Mouse (Mus musculus): ENCODE measurements around the gene Plxnb2. TPM values are rescaled to one million over a fixed set of nuclear protein-coding genes. Genes with fewer than 3 reads are reported as not detected.
A peak's percentile ranks its signal among the peaks of the same experiment; 100 is the strongest.

The Plxnb2 gene
- polyA plus RNA-seq, 1 experiment from 2014 or later, result 27.2 TPM

DNA sequence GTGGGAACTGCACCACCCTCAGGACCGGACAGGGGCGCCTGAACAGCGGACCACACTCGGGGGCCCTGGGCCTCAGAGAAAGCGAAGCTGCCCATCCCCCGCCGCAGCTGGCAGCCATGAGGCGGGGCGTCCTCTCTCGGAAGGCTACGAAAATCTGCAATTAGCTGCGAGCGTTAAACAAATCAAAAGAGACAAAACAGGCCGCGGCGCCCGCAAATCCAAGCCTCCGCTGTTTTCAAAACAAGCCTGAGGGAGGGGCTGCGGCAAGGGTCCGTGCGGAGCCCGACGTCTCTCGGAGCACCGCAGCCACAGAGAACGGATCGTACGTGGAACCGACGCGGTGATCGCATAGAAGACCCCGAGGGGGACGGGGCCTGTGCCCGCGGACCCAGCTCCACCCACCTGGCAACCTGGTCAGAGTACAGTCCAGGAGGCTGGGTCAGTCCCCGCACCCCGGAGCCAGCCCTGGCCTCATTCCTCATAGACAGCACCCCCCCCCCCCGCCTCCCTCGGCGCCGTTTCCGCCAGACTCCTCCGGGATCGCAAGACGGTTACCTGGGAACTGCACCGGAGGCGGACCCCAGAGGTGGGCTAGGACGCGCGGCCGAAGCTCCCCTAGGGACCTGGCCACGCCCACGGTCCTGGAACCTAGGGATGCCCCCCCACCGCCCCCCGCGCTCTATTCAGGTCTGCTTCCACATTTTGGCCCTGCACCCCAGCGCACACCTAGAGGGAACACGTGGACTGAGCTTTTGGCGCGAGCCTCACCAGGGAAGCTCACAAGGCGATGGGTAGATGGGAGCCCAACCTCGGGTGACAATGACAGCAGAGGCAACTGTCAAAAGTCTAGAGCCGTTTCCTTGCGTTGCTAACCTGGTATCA lies 7.3 kb downstream of the Plxnb2 start:
- under 1% methylated on average over 56 of the region's 65 CpGs for WGBS (ENCODE audit: insufficient replicate concordance)
- DNase-seq, result peak; percentile 56
- Histone ChIP-seq H3K36me3 (replicated peaks; ENCODE audit: insufficient read depth, low read length) (no peaks in the 10 kb centered on the region; the same call in 1 of the 2 replicates), H3K4me2 (ENCODE audit: low read depth, low read length) (peak overlapping the region; percentile 91), H3K9me3 (ENCODE audit: low read length) (no peaks in the 10 kb centered on the region), H3K4me1 (ENCODE audit: insufficient read depth) (peaks cover 76% of the 10 kb centered on the region), H3K27ac (ENCODE audit: low read depth) (peak overlapping the region; percentile 84), H3K9ac (replicated peaks) (peak overlapping the region; percentile 70), H3K27me3 (ENCODE audit: insufficient read depth, low read length) (peaks cover 11% of the 10 kb centered on the region; the same call in 1 of the 2 replicates), H3K4me3 (ENCODE audit: low read depth, low read length) (peak overlapping the region; percentile 58)
- ATAC-seq, result peak; percentile 24; the same call in 1 of the 2 replicates
- TF ChIP-seq EP300 (IDR thresholded peaks at IDR 0.05; ENCODE audit: low read depth) (no peak), CTCF (IDR thresholded peaks at IDR 0.05; ENCODE audit: low read depth) (no peak)

DNA sequence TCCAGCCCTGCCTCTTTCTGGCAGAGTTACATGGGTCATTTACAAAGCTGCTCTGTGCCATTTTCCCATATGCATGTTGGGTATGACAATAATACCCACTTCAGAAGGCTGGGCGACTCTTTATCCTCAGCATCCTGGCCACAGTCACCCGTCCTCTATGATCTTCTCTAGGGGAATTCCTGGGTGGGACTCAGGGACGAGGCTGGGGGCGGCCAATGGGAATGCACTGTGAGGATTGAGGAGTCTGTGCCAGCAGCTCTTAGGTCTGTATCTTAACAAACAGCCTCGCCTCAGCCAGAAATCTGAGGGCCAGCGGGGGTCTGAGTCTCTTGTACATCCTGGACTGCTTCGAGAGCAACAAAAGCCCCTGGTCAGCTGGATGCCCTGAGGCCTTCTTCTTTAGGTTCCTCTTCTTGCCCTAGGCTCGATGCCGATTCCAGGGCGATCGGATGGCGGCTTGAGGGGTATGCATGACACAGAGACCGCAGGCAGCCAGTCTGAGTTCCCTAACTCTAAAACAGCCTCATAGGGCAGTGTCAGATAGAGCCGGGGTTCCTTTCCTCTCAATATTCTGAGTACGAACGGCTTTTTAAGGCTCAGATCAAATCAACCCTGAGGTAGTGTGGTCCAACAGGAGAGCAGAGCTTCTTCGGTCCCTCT lies 8.2 kb downstream of the Plxnb2 start:
- no peak for DNase-seq
- Histone ChIP-seq H3K4me1 (ENCODE audit: insufficient read depth) (peaks cover 68% of the 10 kb centered on the region), H3K4me3 (ENCODE audit: low read depth, low read length) (peak overlapping the region; percentile 58), H3K36me3 (replicated peaks; ENCODE audit: insufficient read depth, low read length) (peaks cover 4% of the 10 kb centered on the region), H3K4me2 (ENCODE audit: low read depth, low read length) (peak overlapping the region; percentile 91), H3K27me3 (ENCODE audit: insufficient read depth, low read length) (peaks cover 11% of the 10 kb centered on the region; the same call in 1 of the 2 replicates), H3K9ac (replicated peaks) (peak overlapping the region; percentile 70), H3K27ac (ENCODE audit: low read depth) (peak overlapping the region; percentile 84), H3K9me3 (ENCODE audit: low read length) (no peaks in the 10 kb centered on the region)
- TF ChIP-seq CTCF (IDR thresholded peaks at IDR 0.05; ENCODE audit: low read depth), result no peak
- TF ChIP-seq EP300 (IDR thresholded peaks at IDR 0.05; ENCODE audit: low read depth), result no peak
- no peak for ATAC-seq
- WGBS (ENCODE audit: insufficient replicate concordance), result 34% methylated on average over 17 of the region's 17 CpGs

DNA sequence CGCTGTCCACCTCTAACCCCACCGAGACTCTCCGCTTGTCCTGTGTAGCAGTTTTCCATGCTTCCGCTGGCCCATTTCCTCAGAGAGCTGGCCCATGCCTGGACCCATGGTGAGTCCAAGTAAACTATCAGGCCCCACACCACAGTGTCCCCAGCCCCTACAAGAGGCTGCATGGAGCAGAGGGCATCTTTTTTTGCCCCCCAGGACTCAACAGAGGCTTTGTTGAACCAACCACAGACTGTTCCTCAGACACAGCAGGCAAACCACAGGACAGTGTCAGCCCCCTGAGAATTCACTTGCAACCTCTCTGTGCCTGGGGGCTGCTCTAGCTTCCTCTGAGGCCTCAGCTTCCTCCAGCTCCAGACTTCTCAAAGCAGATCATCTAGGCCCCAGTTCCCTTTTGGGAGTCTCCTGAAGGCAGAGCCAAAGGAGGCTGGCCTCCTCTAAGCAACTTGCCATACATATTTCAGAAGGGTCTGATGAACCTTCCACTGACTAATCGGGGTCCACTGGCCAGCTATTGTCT lies 9.0 kb downstream of the Plxnb2 start:
- WGBS (ENCODE audit: insufficient replicate concordance), result 70% methylated on average over 5 of the region's 5 CpGs
- Histone ChIP-seq H3K9ac (replicated peaks) (no peak overlapping the region), H3K4me3 (ENCODE audit: low read depth, low read length) (no peak overlapping the region), H3K27me3 (ENCODE audit: insufficient read depth, low read length) (peaks cover 11% of the 10 kb centered on the region; the same call in 1 of the 2 replicates), H3K4me1 (ENCODE audit: insufficient read depth) (peaks cover 59% of the 10 kb centered on the region), H3K4me2 (ENCODE audit: low read depth, low read length) (peak overlapping the region; percentile 91; the same call in 1 of the 2 replicates), H3K36me3 (replicated peaks; ENCODE audit: insufficient read depth, low read length) (peaks cover 12% of the 10 kb centered on the region), H3K27ac (ENCODE audit: low read depth) (peak overlapping the region; percentile 29; the same call in 1 of the 2 replicates), H3K9me3 (ENCODE audit: low read length) (no peaks in the 10 kb centered on the region)
- no peak for DNase-seq
- no peak for TF ChIP-seq CTCF (IDR thresholded peaks at IDR 0.05; ENCODE audit: low read depth)
- no peak for TF ChIP-seq EP300 (IDR thresholded peaks at IDR 0.05; ENCODE audit: low read depth)
- no peak for ATAC-seq

DNA sequence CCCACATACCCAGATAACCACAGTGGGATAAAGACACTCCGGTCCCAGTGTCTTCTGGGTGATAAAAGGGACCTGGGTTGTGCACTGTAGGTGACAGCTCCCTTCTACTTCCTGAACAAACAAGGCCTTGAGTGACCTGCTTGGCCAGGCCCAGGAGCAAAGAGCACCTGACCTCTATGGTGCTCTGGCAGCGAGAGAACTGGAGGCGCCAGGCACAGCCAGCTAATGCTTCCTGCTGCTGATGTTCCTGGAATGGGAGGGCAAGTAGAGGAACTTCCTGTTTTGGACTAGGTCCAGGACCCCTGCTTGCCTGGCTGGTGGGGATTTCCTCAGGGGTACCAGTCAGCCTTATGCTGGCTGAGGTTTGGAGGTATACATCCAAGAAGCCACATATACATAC lies 10.5 kb downstream of the Plxnb2 start:
- peak overlapping the region; percentile 29; the same call in 1 of the 2 replicates for H3K4me2 ChIP-seq (ENCODE audit: low read depth, low read length)
- peak overlapping the region; percentile 41; the same call in 1 of the 2 replicates for H3K9ac ChIP-seq (replicated peaks)
- DNase-seq (peak; percentile 53), ATAC-seq (peak; percentile 67)
- 37% methylated on average over 3 of the region's 3 CpGs for WGBS (ENCODE audit: insufficient replicate concordance)
- H3K36me3 ChIP-seq (replicated peaks; ENCODE audit: insufficient read depth, low read length), result peaks cover 24% of the 10 kb centered on the region
- H3K27me3 ChIP-seq (ENCODE audit: insufficient read depth, low read length), result peaks cover 11% of the 10 kb centered on the region; the same call in 1 of the 2 replicates
- peaks cover 51% of the 10 kb centered on the region for H3K4me1 ChIP-seq (ENCODE audit: insufficient read depth)
- H3K4me3 ChIP-seq (ENCODE audit: low read depth, low read length), result no peak overlapping the region
- H3K9me3 ChIP-seq (ENCODE audit: low read length), result no peaks in the 10 kb centered on the region
- TF ChIP-seq CTCF (IDR thresholded peaks at IDR 0.05; ENCODE audit: low read depth), result no peak
- TF ChIP-seq EP300 (IDR thresholded peaks at IDR 0.05; ENCODE audit: low read depth), result peak; percentile 29; the same call in 1 of the 2 replicates
- peak overlapping the region; percentile 80 for H3K27ac ChIP-seq (ENCODE audit: low read depth)

DNA sequence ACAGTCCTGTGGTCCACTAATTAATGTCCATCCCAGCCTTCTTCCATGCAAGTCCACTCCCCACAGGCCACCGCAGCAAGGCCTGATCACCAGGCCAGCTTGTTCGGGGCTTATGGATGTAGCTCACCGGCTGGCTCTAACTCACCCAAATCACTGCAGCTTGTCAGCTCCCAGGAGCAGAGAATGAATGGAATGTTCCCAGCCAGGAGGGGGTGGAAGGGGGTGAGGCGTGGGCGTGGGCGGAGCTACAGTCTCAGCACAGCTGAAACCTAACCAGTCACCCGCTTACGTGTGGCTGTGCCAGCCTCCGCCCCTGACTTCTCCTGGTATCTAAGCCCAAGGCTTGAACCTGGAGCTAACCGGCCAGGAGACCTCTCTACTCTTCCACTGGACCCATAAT lies 11.2 kb downstream of the Plxnb2 start:
- peaks cover 44% of the 10 kb centered on the region for H3K4me1 ChIP-seq (ENCODE audit: insufficient read depth)
- H3K27me3 ChIP-seq (ENCODE audit: insufficient read depth, low read length), result peaks cover 11% of the 10 kb centered on the region; the same call in 1 of the 2 replicates
- H3K4me3 ChIP-seq (ENCODE audit: low read depth, low read length), result no peak overlapping the region
- H3K9ac ChIP-seq (replicated peaks), result 0 out of 2 replicates have a peak overlapping the region, but pooled peaks have one; percentile 41
- H3K36me3 ChIP-seq (replicated peaks; ENCODE audit: insufficient read depth, low read length), result peaks cover 29% of the 10 kb centered on the region
- TF ChIP-seq EP300 (IDR thresholded peaks at IDR 0.05; ENCODE audit: low read depth), result no peak
- no peak for TF ChIP-seq CTCF (IDR thresholded peaks at IDR 0.05; ENCODE audit: low read depth)
- no peaks in the 10 kb centered on the region for H3K9me3 ChIP-seq (ENCODE audit: low read length)
- 41% methylated on average over 10 of the region's 10 CpGs for WGBS (ENCODE audit: insufficient replicate concordance)
- DNase-seq (peak; percentile 57), ATAC-seq (peak; percentile 35)
- peak overlapping the region; percentile 80 for H3K27ac ChIP-seq (ENCODE audit: low read depth)
- H3K4me2 ChIP-seq (ENCODE audit: low read depth, low read length), result peak overlapping the region; percentile 29; the same call in 1 of the 2 replicates
